Mouse (Mus musculus): ENCODE measurements around the gene Bcl7c.

- TF ChIP-seq POLR2A (IDR thresholded peaks at IDR 0.05; ENCODE audit: borderline replicate concordance, extremely low read depth, low read depth, low read length): no peak
- no peak for TF ChIP-seq CTCF (IDR thresholded peaks at IDR 0.05; ENCODE audit: insufficient read depth, low read length)
Measured at GRCm38 (mm10) chr7:127667171-127667570, 41.6 kb downstream of the Bcl7c start.

Data from lung, adult 2 months (tissue).